Mouse (Mus musculus) lung, embryonic 16.5 days (tissue): Measurements from ENCODE around the gene Stub1. TPM values are rescaled to one million over a fixed set of nuclear protein-coding genes. Genes with fewer than 3 reads are reported as not detected.
A peak's percentile ranks its signal among the peaks of the same experiment; 100 is the strongest.

ENCODE experiments used
- ATAC-seq: fragments of 200-750 bp; cut with Nextera tagmentation; 2 replicates; pipeline ENCODE4 v1.8.0; 2017; ENCODE audit warnings: low read depth, mild to moderate bottlenecking, moderate library complexity
- H3K27ac ChIP-seq: fragments of 300-500 bp; sonication (generic); 2 replicates; pipeline ENCODE4 v1.5.1; 2014; ENCODE audit warnings: mild to moderate bottlenecking, control low read depth, low read length
- H3K27me3 ChIP-seq: fragments of 300-500 bp; sonication (generic); 2 replicates; pipeline ENCODE4 v1.6.1; 2014; ENCODE audit warnings: low read depth, low read length, mixed read lengths; ENCODE audit not compliant: control insufficient read depth, insufficient read depth
- H3K36me3 ChIP-seq: fragments of 300-500 bp; sonication (generic); 2 replicates; pipeline ENCODE4 v1.6.1; 2014; ENCODE audit warnings: low read length; ENCODE audit not compliant: control insufficient read depth, insufficient read depth
- H3K4me1 ChIP-seq: fragments of 300-500 bp; sonication (generic); replicated peaks from 2 replicates; pipeline ENCODE4 v1.6.1; 2014; ENCODE audit warnings: low read length, mixed read lengths; ENCODE audit not compliant: control insufficient read depth, insufficient read depth
- H3K4me2 ChIP-seq: fragments of 300-500 bp; sonication (generic); 2 replicates; pipeline ENCODE4 v1.6.1; 2014; ENCODE audit warnings: low read depth, low read length, control low read depth
- H3K4me3 ChIP-seq: fragments of 300-500 bp; sonication (generic); 2 replicates; pipeline ENCODE4 v1.5.1; 2014; ENCODE audit warnings: mild to moderate bottlenecking, low read length, control low read depth
- H3K9ac ChIP-seq: fragments of 300-500 bp; sonication (generic); 2 replicates; pipeline ENCODE4 v1.6.1; 2014; ENCODE audit warnings: low read length, control low read depth
- H3K9me3 ChIP-seq: fragments of 300-500 bp; sonication (generic); 2 replicates; pipeline ENCODE4 v1.6.1; 2016; ENCODE audit warnings: low read length; ENCODE audit not compliant: control insufficient read depth
- WGBS: fragments of 180-500 bp; shearing (Covaris S2); extraction: QIAGEN DNeasy Blood & Tissue Kit; methylation state at CpG from one replicate; pipeline ENCODE4 v1.1.7; 2014; 5-methylcytosine and 5-hydroxymethylcytosine counted together
- polyA plus RNA-seq: library from polyadenylated mRNA; unstranded; fragments of >200 nt; fragmentation: Nextera tagmentation; extraction: Ambion mirVana; gene quantifications from 2 replicates; pipeline ENCODE4 v1.2.1, GENCODE M21; 2015

Gene Stub1
- polyA plus RNA-seq, 1 experiment from 2014 or later = 316 TPM

GRCm38 (mm10) chr17:25828712-25829557 lies 4.3 kb downstream of the Stub1 start, which contains the start of gene Jmjd8:
Jmjd8 (plus strand) TSS chr17:25828867.
- no peaks in the 10 kb centered on the region for H3K27me3 ChIP-seq
- H3K36me3 ChIP-seq = peaks cover 14% of the 10 kb centered on the region
- H3K9me3 ChIP-seq = no peaks in the 10 kb centered on the region
- H3K27ac ChIP-seq = peak within 1 kb of the TSS; percentile 92
- H3K4me2 ChIP-seq = peak within 1 kb of the TSS; percentile 84
- peak within 1 kb of the TSS; percentile 85 for H3K9ac ChIP-seq
- peak within 1 kb of the TSS; percentile 72 for H3K4me3 ChIP-seq
- peak; percentile 23 for ATAC-seq
- 0% methylated on average over 32 of the region's 32 CpGs for WGBS
- peaks cover 44% of the 10 kb centered on the region for H3K4me1 ChIP-seq

- H3K4me1 ChIP-seq = peaks cover 46% of the 10 kb centered on the region
- ATAC-seq = no peak
These were observed 5.0 kb downstream of the Stub1 start for GRCm38 (mm10) chr17:25828223-25828594.

GRCm38 (mm10) chr17:25827546-25828222 lies 5.5 kb downstream of the Stub1 start:
- no peaks in the 10 kb centered on the region for H3K27me3 ChIP-seq
- H3K9me3 ChIP-seq = no peaks in the 10 kb centered on the region
- no peak overlapping the region for H3K9ac ChIP-seq
- H3K4me3 ChIP-seq = no peak overlapping the region
- H3K4me2 ChIP-seq = no peak overlapping the region
- 89% methylated on average over 22 of the region's 22 CpGs for WGBS
- no peak for ATAC-seq
- peaks cover 46% of the 10 kb centered on the region for H3K4me1 ChIP-seq
- no peak overlapping the region for H3K27ac ChIP-seq
- peaks cover 14% of the 10 kb centered on the region for H3K36me3 ChIP-seq

More at GRCm38 (mm10) chr17:25828223-25828594, 5.0 kb downstream of the Stub1 start:
- H3K27me3 ChIP-seq = no peaks in the 10 kb centered on the region
- WGBS = 82% methylated on average over 8 of the region's 8 CpGs
- H3K36me3 ChIP-seq = peaks cover 14% of the 10 kb centered on the region
- peak overlapping the region; percentile 84 for H3K4me2 ChIP-seq
- peak overlapping the region; percentile 92; the same call in 1 of the 2 replicates for H3K27ac ChIP-seq
- H3K9ac ChIP-seq = peak overlapping the region; percentile 85
- no peaks in the 10 kb centered on the region for H3K9me3 ChIP-seq
- H3K4me3 ChIP-seq = peak overlapping the region; percentile 72

GRCm38 (mm10) chr17:25827011-25827410 lies 6.2 kb downstream of the Stub1 start:
- Histone ChIP-seq H3K9me3 (no peaks in the 10 kb centered on the region), H3K4me1 (peaks cover 44% of the 10 kb centered on the region), H3K9ac (no peak overlapping the region), H3K27ac (no peak overlapping the region), H3K4me2 (no peak overlapping the region), H3K27me3 (no peaks in the 10 kb centered on the region), H3K36me3 (peaks cover 14% of the 10 kb centered on the region), H3K4me3 (no peak overlapping the region)
- ATAC-seq = no peak
- WGBS = 95% methylated on average over 13 of the region's 13 CpGs

DNA sequence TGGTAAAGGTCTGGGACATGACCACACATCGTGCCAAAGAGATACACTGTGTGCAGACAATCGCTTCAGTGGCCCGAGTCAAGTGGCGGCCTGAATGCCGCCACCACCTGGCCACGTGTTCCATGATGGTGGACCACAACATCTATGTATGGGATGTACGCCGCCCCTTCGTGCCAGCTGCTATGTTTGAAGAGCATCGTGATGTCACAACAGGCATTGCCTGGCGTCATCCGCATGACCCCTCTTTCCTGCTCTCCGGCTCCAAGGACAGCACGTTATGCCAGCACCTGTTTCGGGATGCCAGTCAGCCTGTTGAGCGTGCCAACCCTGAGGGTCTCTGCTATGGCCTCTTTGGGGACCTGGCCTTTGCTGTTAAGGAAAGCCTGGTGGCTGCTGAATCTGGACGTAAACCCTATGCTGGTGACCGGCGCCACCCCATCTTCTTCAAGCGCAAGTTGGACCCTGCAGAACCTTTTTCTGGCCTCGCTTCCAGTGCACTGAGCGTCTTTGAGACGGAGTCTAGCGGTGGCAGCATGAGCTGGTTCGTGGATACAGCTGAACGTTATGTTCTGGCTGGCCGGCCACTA lies 7.1 kb downstream of the Stub1 start:
- Histone ChIP-seq H3K9ac (no peak overlapping the region), H3K27ac (no peak overlapping the region), H3K27me3 (no peaks in the 10 kb centered on the region), H3K4me2 (no peak overlapping the region), H3K4me1 (peaks cover 35% of the 10 kb centered on the region), H3K9me3 (no peaks in the 10 kb centered on the region), H3K36me3 (peaks cover 9% of the 10 kb centered on the region), H3K4me3 (no peak overlapping the region)
- ATAC-seq = no peak
- 92% methylated on average over 27 of the region's 27 CpGs for WGBS

- Histone ChIP-seq H3K9ac (no peak overlapping the region), H3K9me3 (no peaks in the 10 kb centered on the region), H3K4me2 (no peak overlapping the region; the same call in 1 of the 2 replicates), H3K27ac (no peak overlapping the region), H3K4me1 (peaks cover 28% of the 10 kb centered on the region), H3K27me3 (peaks cover 3% of the 10 kb centered on the region), H3K36me3 (0 out of 2 replicates have a peak, but pooled peaks cover 2% of the 10 kb centered on the region), H3K4me3 (no peak overlapping the region)
- 82% methylated on average over 6 of the region's 6 CpGs for WGBS
- ATAC-seq = no peak
These were observed 7.9 kb downstream of the Stub1 start for GRCm38 (mm10) chr17:25825311-25825710.

GRCm38 (mm10) chr17:25824362-25825142 lies 8.7 kb downstream of the Stub1 start:
- H3K9ac ChIP-seq = peak overlapping the region; percentile 79; the same call in 1 of the 2 replicates

DNA sequence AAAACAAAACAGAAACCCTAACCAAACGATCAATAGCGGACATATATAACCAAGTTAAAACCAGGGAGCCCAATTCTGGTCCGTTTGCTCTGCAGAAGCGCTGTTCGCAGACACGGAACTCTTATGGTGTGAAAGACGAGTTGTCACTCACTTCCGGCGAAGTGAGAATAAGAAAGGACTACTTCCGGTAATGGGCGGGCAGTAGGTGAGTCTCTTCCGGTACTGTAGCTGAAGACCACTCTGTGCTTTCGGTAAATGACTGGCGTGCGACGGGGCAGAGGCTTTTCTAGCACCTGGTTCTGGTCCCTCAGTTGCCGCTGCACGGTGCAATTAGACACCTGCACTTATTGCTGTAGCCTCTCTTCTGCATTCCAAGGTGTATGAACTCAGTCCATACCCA lies 9.8 kb downstream of the Stub1 start, which contains the start of gene Wdr24:
Wdr24 (plus strand) TSS at position 176 of the 400 bp plus-strand sequence.
- H3K27me3 ChIP-seq = peaks cover 21% of the 10 kb centered on the region
- under 1% methylated on average over 18 of the region's 18 CpGs for WGBS

More at GRCm38 (mm10) chr17:25824362-25825142, 8.7 kb downstream of the Stub1 start:
- H3K4me1 ChIP-seq = peaks cover 22% of the 10 kb centered on the region
- H3K27ac ChIP-seq = no peak overlapping the region
- H3K4me3 ChIP-seq = peak overlapping the region; percentile 62
- 66% methylated on average over 17 of the region's 17 CpGs for WGBS
- peak overlapping the region; percentile 89 for H3K4me2 ChIP-seq
- no peak for ATAC-seq
- H3K27me3 ChIP-seq = peaks cover 10% of the 10 kb centered on the region
- no peaks in the 10 kb centered on the region for H3K9me3 ChIP-seq
- no peaks in the 10 kb centered on the region for H3K36me3 ChIP-seq

More for the DNA sequence above, 9.8 kb downstream of the Stub1 start, which contains the start of gene Wdr24:
- Histone ChIP-seq H3K9me3 (no peaks in the 10 kb centered on the region), H3K4me3 (peak within 1 kb of the TSS; percentile 62), H3K27ac (no peak within 1 kb of the TSS; the same call in 1 of the 2 replicates), H3K4me2 (peak within 1 kb of the TSS; percentile 89), H3K4me1 (peaks cover 19% of the 10 kb centered on the region), H3K36me3 (no peaks in the 10 kb centered on the region), H3K9ac (peak within 1 kb of the TSS; percentile 79)
- ATAC-seq = peak; percentile 74
